Mouse (Mus musculus): ENCODE measurements around the gene Arid1b. TPM values are rescaled to one million over a fixed set of nuclear protein-coding genes. Genes with fewer than 3 reads are reported as not detected.

Gene Arid1b
- polyA plus RNA-seq, 1 experiment from 2014 or later = 12.5 TPM

DNA sequence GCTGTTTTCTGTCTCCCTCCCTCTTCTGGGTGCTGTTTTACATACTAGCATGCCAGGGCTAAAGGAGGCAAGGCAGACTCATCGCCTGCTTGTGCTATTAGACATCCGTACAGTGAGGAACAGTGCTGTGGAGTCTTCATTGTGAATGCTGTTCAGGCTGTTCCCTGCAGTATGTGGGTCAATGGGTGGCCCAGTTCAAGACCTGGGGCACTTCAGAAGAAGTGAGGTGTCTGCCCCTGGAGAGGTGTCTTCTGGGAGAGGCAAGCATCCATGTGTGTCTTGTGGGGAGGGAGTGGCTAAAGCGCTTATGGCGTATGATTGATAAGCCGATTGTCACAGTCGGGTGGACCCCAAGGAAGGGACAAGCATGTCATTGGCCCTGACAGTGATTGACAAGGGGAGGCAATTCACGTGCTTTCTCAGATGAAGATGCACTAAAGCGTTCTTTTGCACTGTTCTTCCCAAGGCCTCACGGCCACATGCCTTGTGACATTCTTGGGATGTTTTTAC lies 65.0 kb downstream of the Arid1b start:
- 74% methylated on average over 9 of the region's 9 CpGs for whole genome bisulfite sequencing
- no peak overlapping the region for H3K9ac ChIP-seq (replicated peaks)
- no peak overlapping the region for H3K4me3 ChIP-seq (replicated peaks)
- H3K9me3 ChIP-seq (replicated peaks) = no peaks in the 10 kb centered on the region
- H3K36me3 ChIP-seq = no peaks in the 10 kb centered on the region
- no peaks in the 10 kb centered on the region for H3K27me3 ChIP-seq (replicated peaks)
- H3K4me2 ChIP-seq = no peak overlapping the region
- ATAC-seq (ENCODE audit: low FRiP score) = peak; percentile 7; the same call in 1 of the 2 replicates
- peaks cover 67% of the 10 kb centered on the region for H3K4me1 ChIP-seq
- H3K27ac ChIP-seq (replicated peaks) = peak overlapping the region; percentile 23; the same call in 1 of the 2 replicates

GRCm38 (mm10) chr17:5060515-5061084 lies 66.5 kb downstream of the Arid1b start:
- Histone ChIP-seq H3K4me1 (peaks cover 69% of the 10 kb centered on the region), H3K36me3 (no peaks in the 10 kb centered on the region), H3K4me2 (no peak overlapping the region), H3K27me3 (replicated peaks) (no peaks in the 10 kb centered on the region), H3K27ac (replicated peaks) (no peak overlapping the region), H3K4me3 (replicated peaks) (no peak overlapping the region), H3K9ac (replicated peaks) (no peak overlapping the region), H3K9me3 (replicated peaks) (no peaks in the 10 kb centered on the region)
- no peak for ATAC-seq (ENCODE audit: low FRiP score)
- WGBS = 65% methylated on average over 5 of the region's 5 CpGs

GRCm38 (mm10) chr17:5061183-5061582 lies 67.1 kb downstream of the Arid1b start:
- no peaks in the 10 kb centered on the region for H3K27me3 ChIP-seq (replicated peaks)
- WGBS = 84% methylated on average over 3 of the region's 3 CpGs
- no peak overlapping the region for H3K9ac ChIP-seq (replicated peaks)
- H3K4me3 ChIP-seq (replicated peaks) = no peak overlapping the region
- H3K4me1 ChIP-seq = peaks cover 70% of the 10 kb centered on the region
- H3K36me3 ChIP-seq = no peaks in the 10 kb centered on the region
- ATAC-seq (ENCODE audit: low FRiP score) = no peak
- H3K4me2 ChIP-seq = no peak overlapping the region
- no peak overlapping the region for H3K27ac ChIP-seq (replicated peaks)
- H3K9me3 ChIP-seq (replicated peaks) = no peaks in the 10 kb centered on the region

DNA sequence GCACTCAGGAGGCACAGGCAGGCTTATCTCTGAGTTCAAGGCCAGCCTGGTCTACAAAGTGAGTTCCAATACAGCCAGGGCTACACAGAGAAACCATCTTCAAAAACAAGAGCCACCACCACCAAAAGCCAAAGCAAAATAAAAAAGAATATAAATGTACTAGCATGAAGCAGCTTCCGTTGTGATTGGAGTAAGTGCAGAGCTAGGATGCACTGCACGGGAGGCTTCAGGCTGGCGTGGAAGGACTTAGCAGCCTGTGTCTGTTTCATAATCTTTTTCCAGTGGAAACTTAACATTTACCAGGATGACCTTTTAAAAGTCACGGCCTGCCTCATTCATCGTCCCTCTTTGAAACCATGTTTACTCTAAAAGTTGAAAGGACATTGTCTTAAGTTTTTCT lies 67.5 kb downstream of the Arid1b start:
- no peaks in the 10 kb centered on the region for H3K27me3 ChIP-seq (replicated peaks)
- no peak overlapping the region for H3K4me2 ChIP-seq
- H3K4me1 ChIP-seq = peaks cover 72% of the 10 kb centered on the region
- H3K9ac ChIP-seq (replicated peaks) = no peak overlapping the region
- H3K36me3 ChIP-seq = no peaks in the 10 kb centered on the region
- no peak overlapping the region for H3K4me3 ChIP-seq (replicated peaks)
- ATAC-seq (ENCODE audit: low FRiP score) = no peak
- WGBS = 75% methylated on average over 5 of the region's 5 CpGs
- no peak overlapping the region for H3K27ac ChIP-seq (replicated peaks)
- no peaks in the 10 kb centered on the region for H3K9me3 ChIP-seq (replicated peaks)

- H3K9ac ChIP-seq (replicated peaks) = no peak overlapping the region
- WGBS = 88% methylated on average over 9 of the region's 9 CpGs
- H3K36me3 ChIP-seq = no peaks in the 10 kb centered on the region
- ATAC-seq (ENCODE audit: low FRiP score) = no peak
- no peak overlapping the region for H3K27ac ChIP-seq (replicated peaks)
- no peak overlapping the region for H3K4me3 ChIP-seq (replicated peaks)
- peaks cover 65% of the 10 kb centered on the region for H3K4me1 ChIP-seq
- no peaks in the 10 kb centered on the region for H3K27me3 ChIP-seq (replicated peaks)
- H3K4me2 ChIP-seq = no peak overlapping the region
- H3K9me3 ChIP-seq (replicated peaks) = no peaks in the 10 kb centered on the region
Measured at GRCm38 (mm10) chr17:5063471-5064176, 69.5 kb downstream of the Arid1b start.

DNA sequence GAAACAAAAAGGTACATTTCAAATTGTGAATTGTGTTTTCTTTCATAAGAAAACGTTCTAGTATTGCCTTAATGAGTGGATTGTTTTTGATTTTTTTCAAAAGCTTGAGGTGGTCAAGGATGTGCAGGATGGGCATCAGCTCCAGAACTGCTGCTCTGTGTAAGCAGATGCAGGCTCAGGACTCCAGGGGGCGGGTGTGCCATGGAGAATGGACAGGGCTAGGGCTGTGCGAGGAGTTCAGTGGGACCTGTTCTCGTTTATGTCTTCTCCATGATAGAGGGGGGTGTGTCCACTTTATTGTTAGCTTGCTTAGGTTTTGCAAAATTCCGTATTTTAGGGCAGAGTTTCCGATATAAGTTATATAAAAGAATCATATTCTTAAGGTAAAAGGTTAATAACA lies 70.6 kb downstream of the Arid1b start:
- Histone ChIP-seq H3K4me3 (replicated peaks) (no peak overlapping the region), H3K27ac (replicated peaks) (no peak overlapping the region), H3K4me2 (no peak overlapping the region), H3K9ac (replicated peaks) (no peak overlapping the region), H3K9me3 (replicated peaks) (no peaks in the 10 kb centered on the region), H3K4me1 (peaks cover 62% of the 10 kb centered on the region), H3K27me3 (replicated peaks) (no peaks in the 10 kb centered on the region), H3K36me3 (no peaks in the 10 kb centered on the region)
- ATAC-seq (ENCODE audit: low FRiP score) = no peak
- 86% methylated on average over 6 of the region's 6 CpGs for WGBS

GRCm38 (mm10) chr17:5065270-5065669 lies 71.1 kb downstream of the Arid1b start:
- Histone ChIP-seq H3K27me3 (replicated peaks) (no peaks in the 10 kb centered on the region), H3K4me1 (peaks cover 60% of the 10 kb centered on the region), H3K4me3 (replicated peaks) (no peak overlapping the region), H3K9ac (replicated peaks) (no peak overlapping the region), H3K9me3 (replicated peaks) (no peaks in the 10 kb centered on the region), H3K27ac (replicated peaks) (no peak overlapping the region), H3K36me3 (no peaks in the 10 kb centered on the region), H3K4me2 (no peak overlapping the region)
- WGBS = 60% methylated on average over 6 of the region's 6 CpGs
- no peak for ATAC-seq (ENCODE audit: low FRiP score)

- peaks cover 51% of the 10 kb centered on the region for H3K4me1 ChIP-seq
- 0 out of 2 replicates have a peak overlapping the region, but pooled peaks have one; percentile 7 for H3K27ac ChIP-seq (replicated peaks)
- no peaks in the 10 kb centered on the region for H3K36me3 ChIP-seq
- no peaks in the 10 kb centered on the region for H3K9me3 ChIP-seq (replicated peaks)
- no peak overlapping the region for H3K9ac ChIP-seq (replicated peaks)
- ATAC-seq (ENCODE audit: low FRiP score) = no peak
- no peak overlapping the region for H3K4me3 ChIP-seq (replicated peaks)
- no peak overlapping the region for H3K4me2 ChIP-seq
- H3K27me3 ChIP-seq (replicated peaks) = no peaks in the 10 kb centered on the region
- WGBS = 75% methylated on average over 8 of the region's 8 CpGs
Measured at GRCm38 (mm10) chr17:5066835-5067234, 72.7 kb downstream of the Arid1b start.

DNA sequence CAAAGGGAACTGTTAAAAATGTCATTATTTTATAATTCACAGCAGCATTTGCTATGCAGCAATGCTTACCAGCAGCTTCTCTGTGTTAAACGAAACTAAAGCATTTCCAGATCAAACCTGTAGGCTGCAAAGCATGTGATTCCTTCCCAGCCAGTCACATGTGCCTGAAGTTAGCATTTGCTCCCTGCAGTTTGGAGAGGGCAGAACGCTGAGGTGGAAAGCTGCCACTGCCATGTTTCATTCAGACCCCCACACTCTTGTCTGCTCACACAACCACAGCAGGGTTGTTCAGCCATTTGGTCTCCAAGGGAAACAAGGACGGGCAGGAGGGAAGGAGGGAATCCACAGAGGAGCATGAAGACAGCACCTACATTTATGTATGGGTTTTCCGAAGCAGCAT lies 73.1 kb downstream of the Arid1b start:
- WGBS = 37% methylated on average over 4 of the region's 4 CpGs
- Histone ChIP-seq H3K4me1 (peaks cover 48% of the 10 kb centered on the region), H3K36me3 (no peaks in the 10 kb centered on the region), H3K4me2 (no peak overlapping the region), H3K27ac (replicated peaks) (0 out of 2 replicates have a peak overlapping the region, but pooled peaks have one; percentile 7), H3K9me3 (replicated peaks) (no peaks in the 10 kb centered on the region), H3K9ac (replicated peaks) (no peak overlapping the region), H3K27me3 (replicated peaks) (no peaks in the 10 kb centered on the region), H3K4me3 (replicated peaks) (no peak overlapping the region)
- peak; percentile 42; the same call in 1 of the 2 replicates for ATAC-seq (ENCODE audit: low FRiP score)

GRCm38 (mm10) chr17:5070399-5070798 lies 76.3 kb downstream of the Arid1b start:
- ATAC-seq (ENCODE audit: low FRiP score) = no peak
- peaks cover 39% of the 10 kb centered on the region for H3K4me1 ChIP-seq
- H3K4me2 ChIP-seq = no peak overlapping the region
- H3K4me3 ChIP-seq (replicated peaks) = no peak overlapping the region
- H3K27ac ChIP-seq (replicated peaks) = no peak overlapping the region
- no peaks in the 10 kb centered on the region for H3K27me3 ChIP-seq (replicated peaks)
- WGBS = 74% methylated on average over 3 of the region's 3 CpGs
- no peak overlapping the region for H3K9ac ChIP-seq (replicated peaks)
- no peaks in the 10 kb centered on the region for H3K9me3 ChIP-seq (replicated peaks)
- H3K36me3 ChIP-seq = no peaks in the 10 kb centered on the region

DNA sequence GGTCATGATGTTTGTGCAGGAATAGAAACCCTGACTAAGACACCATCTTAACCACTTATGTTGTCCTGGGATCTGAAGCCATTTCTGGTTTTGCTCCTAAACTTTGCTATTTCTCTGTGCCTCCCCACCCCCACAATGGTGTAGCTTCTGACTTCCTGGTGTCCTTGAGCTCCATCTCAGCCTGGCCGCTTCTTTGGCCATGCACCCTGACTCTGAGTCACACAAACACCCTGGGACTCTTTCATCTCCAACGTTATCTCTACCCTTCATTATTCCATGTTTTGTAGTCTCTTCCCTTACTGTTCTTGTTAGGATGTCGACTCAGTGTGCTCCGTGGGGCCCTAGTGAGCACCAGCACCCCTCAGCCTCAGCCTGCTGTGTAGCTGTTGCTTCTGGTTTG lies 78.4 kb downstream of the Arid1b start:
- H3K9me3 ChIP-seq (replicated peaks) = no peaks in the 10 kb centered on the region
- no peak overlapping the region for H3K27ac ChIP-seq (replicated peaks)
- H3K9ac ChIP-seq (replicated peaks) = no peak overlapping the region
- no peak for ATAC-seq (ENCODE audit: low FRiP score)
- H3K4me1 ChIP-seq = peaks cover 17% of the 10 kb centered on the region
- no peaks in the 10 kb centered on the region for H3K36me3 ChIP-seq
- H3K4me3 ChIP-seq (replicated peaks) = no peak overlapping the region
- H3K4me2 ChIP-seq = no peak overlapping the region
- WGBS = 83% methylated on average over 4 of the region's 4 CpGs
- H3K27me3 ChIP-seq (replicated peaks) = no peaks in the 10 kb centered on the region

Data from neural tube, embryonic 15.5 days (tissue).